Comparison of ENCODE assay signal across 22 mouse cellular contexts in the genomic region with DNA sequence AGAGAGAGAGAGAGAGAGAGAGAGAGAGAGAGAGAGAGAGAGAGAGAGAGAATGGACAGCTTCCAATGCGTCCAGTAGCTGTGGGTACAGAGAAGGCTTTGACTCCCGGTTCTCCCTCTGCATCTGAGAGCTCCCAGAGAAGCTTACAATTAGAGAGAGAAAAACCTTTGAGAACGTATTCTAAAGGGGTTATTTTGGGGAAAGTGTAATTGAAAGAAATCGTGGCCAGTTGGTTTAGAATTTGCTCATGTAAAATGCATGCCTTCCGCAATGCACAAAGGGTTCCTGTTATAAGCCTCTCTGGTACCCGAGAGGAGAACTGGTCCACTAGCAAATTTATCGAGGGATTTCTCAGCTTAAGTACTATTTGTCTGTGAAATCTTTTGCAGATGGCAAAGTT.
A peak's percentile ranks its signal among the peaks of the same experiment; 100 is the strongest.
DNase-seq lines count a peak whose midpoint lies in the region; ATAC-seq and TF ChIP-seq lines count a peak whose summit lies in the region.
"Had no signal": no experiment of that assay in that cellular context is flagged by ENCODE, and none has a peak within 500 bp of the region (broad histone marks: within the 10 kb centered on the region; RNA-seq: fewer than 3 reads in every experiment).

No protein-coding gene starts in this region.

- no peak overlapping the region for H3K4me2 ChIP-seq in forebrain, embryonic 14.5 days (ENCODE audit: low read length)
- no peak overlapping the region for H3K4me2 ChIP-seq in embryonic facial prominence, embryonic 15.5 days (replicated peaks)
- H3K4me2 ChIP-seq in liver, postnatal 0 days (ENCODE audit: low read depth, low read length): no peak overlapping the region
- H3K4me2 ChIP-seq: heart, embryonic 15.5 days; limb, embryonic 15.5 days; midbrain, embryonic 11.5 days; neural tube, embryonic 12.5 days had no signal

- no peak overlapping the region for H3K9ac ChIP-seq in forebrain, embryonic 14.5 days (ENCODE audit: low read length)
- H3K9ac ChIP-seq in embryonic facial prominence, embryonic 15.5 days: no peak overlapping the region
- H3K9ac ChIP-seq in liver, postnatal 0 days (replicated peaks): no peak overlapping the region
- H3K9ac ChIP-seq: heart, embryonic 15.5 days; limb, embryonic 15.5 days; neural tube, embryonic 12.5 days had no signal

- 29% methylated on average over 7 of the region's 7 CpGs for WGBS in forebrain, embryonic 14.5 days
- WGBS in forebrain, embryonic 10.5 days: 72% methylated on average over 7 of the region's 7 CpGs
- 37% methylated on average over 7 of the region's 7 CpGs for WGBS in embryonic facial prominence, embryonic 15.5 days
- 79% methylated on average over 7 of the region's 7 CpGs for WGBS in liver, postnatal 0 days (ENCODE audit: insufficient replicate concordance)

- H3K36me3 ChIP-seq in forebrain, embryonic 14.5 days (ENCODE audit: control insufficient read depth, insufficient read depth, low read length): no peaks in the 10 kb centered on the region
- H3K36me3 ChIP-seq in forebrain, embryonic 10.5 days (replicated peaks): no peaks in the 10 kb centered on the region
- no peaks in the 10 kb centered on the region for H3K36me3 ChIP-seq in embryonic facial prominence, embryonic 15.5 days
- H3K36me3 ChIP-seq in liver, postnatal 0 days (replicated peaks; ENCODE audit: insufficient read depth, low read length): no peaks in the 10 kb centered on the region
- H3K36me3 ChIP-seq: heart, embryonic 15.5 days; hindbrain, embryonic 10.5 days; limb, embryonic 15.5 days; neural tube, embryonic 12.5 days had no signal

- 0 out of 2 replicates have a peak overlapping the region, but pooled peaks have one; percentile 58 for H3K27ac ChIP-seq in forebrain, embryonic 14.5 days (ENCODE audit: low read depth, low read length)
- no peak overlapping the region for H3K27ac ChIP-seq in forebrain, embryonic 10.5 days
- H3K27ac ChIP-seq in embryonic facial prominence, embryonic 15.5 days (replicated peaks): 0 out of 2 replicates have a peak overlapping the region, but pooled peaks have one; percentile 11
- H3K27ac ChIP-seq in liver, postnatal 0 days (ENCODE audit: low read depth): no peak overlapping the region
- H3K27ac ChIP-seq: heart, embryonic 15.5 days; hindbrain, embryonic 10.5 days; limb, embryonic 15.5 days; neural tube, embryonic 12.5 days; stomach, postnatal 0 days had no signal

- no peaks in the 10 kb centered on the region for H3K27me3 ChIP-seq in forebrain, embryonic 14.5 days (replicated peaks; ENCODE audit: control insufficient read depth, insufficient read depth, low read length)
- no peaks in the 10 kb centered on the region for H3K27me3 ChIP-seq in forebrain, embryonic 10.5 days (ENCODE audit: poor library complexity, severe bottlenecking)
- H3K27me3 ChIP-seq in embryonic facial prominence, embryonic 15.5 days: 0 out of 2 replicates have a peak, but pooled peaks cover 3% of the 10 kb centered on the region
- H3K27me3 ChIP-seq in liver, postnatal 0 days (ENCODE audit: insufficient read depth, low read length): no peaks in the 10 kb centered on the region
- H3K27me3 ChIP-seq: heart, embryonic 15.5 days; limb, embryonic 15.5 days; neural tube, embryonic 12.5 days had no signal

- ATAC-seq in forebrain, embryonic 14.5 days: peak; percentile 77
- ATAC-seq in embryonic facial prominence, embryonic 15.5 days (ENCODE audit: insufficient number of reproducible peaks, low FRiP score, low TSS enrichment, low read depth): no peak
- no peak for ATAC-seq in liver, postnatal 0 days
- ATAC-seq: activated CD4-positive, CD25-positive, alpha-beta regulatory T cell, adult 4 months; intestine, postnatal 0 days had no signal

- DNase-seq in forebrain, embryonic 14.5 days (ENCODE audit: low spot score): peak; percentile 77
- no peak for DNase-seq in forebrain, embryonic 10.5 days (ENCODE audit: extremely low spot score, low spot score)
- DNase-seq in layer of hippocampus, adult 9-11 months: peak; percentile 43
- DNase-seq in layer of hippocampus, postnatal 10 days (ENCODE audit: low spot score in 2 of 2): no peak
- DNase-seq in brain, adult 2 months (ENCODE audit: low read depth, low spot score): peak; percentile 47
- no peak for DNase-seq in liver, postnatal 0 days
- DNase-seq: adrenal gland, postnatal 36 days; cerebellum, postnatal 25 days; kidney, postnatal 10 days; lung, adult 18-20 months; lung, postnatal 36 days; spleen, adult 18-20 months; thymus, postnatal 36 days had no signal

- no peak overlapping the region for H3K4me3 ChIP-seq in forebrain, embryonic 14.5 days (ENCODE audit: low read depth, low read length)
- no peak overlapping the region for H3K4me3 ChIP-seq in forebrain, embryonic 10.5 days
- H3K4me3 ChIP-seq in embryonic facial prominence, embryonic 15.5 days (replicated peaks): no peak overlapping the region
- no peak overlapping the region for H3K4me3 ChIP-seq in liver, postnatal 0 days (ENCODE audit: low read depth, low read length)
- H3K4me3 ChIP-seq: heart, embryonic 15.5 days; hindbrain, embryonic 10.5 days; limb, embryonic 15.5 days; neural tube, embryonic 12.5 days had no signal

- TF ChIP-seq CTCF in liver, postnatal 0 days (IDR thresholded peaks at IDR 0.05; ENCODE audit: low read depth): no peak

- H3K4me1 ChIP-seq in forebrain, embryonic 14.5 days (ENCODE audit: control insufficient read depth, insufficient read depth, low read length): no peaks in the 10 kb centered on the region
- H3K4me1 ChIP-seq in forebrain, embryonic 10.5 days: peaks cover 15% of the 10 kb centered on the region
- H3K4me1 ChIP-seq in embryonic facial prominence, embryonic 15.5 days: peaks cover 6% of the 10 kb centered on the region; the same call in 1 of the 2 replicates
- H3K4me1 ChIP-seq in liver, postnatal 0 days (ENCODE audit: insufficient read depth): no peaks in the 10 kb centered on the region
- H3K4me1 ChIP-seq: heart, embryonic 15.5 days; limb, embryonic 15.5 days; neural tube, embryonic 12.5 days had no signal

- H3K9me3 ChIP-seq in forebrain, embryonic 14.5 days (replicated peaks; ENCODE audit: control insufficient read depth, low read length): no peaks in the 10 kb centered on the region
- no peaks in the 10 kb centered on the region for H3K9me3 ChIP-seq in forebrain, embryonic 10.5 days
- no peaks in the 10 kb centered on the region for H3K9me3 ChIP-seq in embryonic facial prominence, embryonic 15.5 days (replicated peaks)
- H3K9me3 ChIP-seq in liver, postnatal 0 days (ENCODE audit: low read length): no peaks in the 10 kb centered on the region
- H3K9me3 ChIP-seq: heart, embryonic 15.5 days; hindbrain, embryonic 10.5 days; limb, embryonic 15.5 days had no signal

- no peak for TF ChIP-seq EP300 in liver, postnatal 0 days (IDR thresholded peaks at IDR 0.05; ENCODE audit: low read depth)

Comparison
In these comparisons a context has a peak if more than half of its experiments do, and no peak if none do; other contexts are left out.
1. DNase-seq: peak in forebrain, embryonic 14.5 days (single experiment), layer of hippocampus, adult 9-11 months (single experiment) and brain, adult 2 months (single experiment); none in forebrain, embryonic 10.5 days (single experiment), layer of hippocampus, postnatal 10 days (0 of 2) and liver, postnatal 0 days (single experiment).
2. H3K27ac ChIP-seq: peak in forebrain, embryonic 14.5 days (single experiment) and embryonic facial prominence, embryonic 15.5 days (single experiment); none in forebrain, embryonic 10.5 days (single experiment) and liver, postnatal 0 days (single experiment).